Mouse (Mus musculus): ENCODE measurements around the gene Dscam.

Dscam gene

GRCm38 (mm10) chr16:96767985-96768384 is 402.6 kb downstream of the Dscam start:
- no peak for DNase-seq (ENCODE audit: low read depth, low spot score)

- no peak for DNase-seq (ENCODE audit: low read depth, low spot score)
Observed at GRCm38 (mm10) chr16:96767508-96767907, 403.0 kb downstream of the Dscam start.

- peak; percentile 45 for DNase-seq (ENCODE audit: low read depth, low spot score)
Observed at GRCm38 (mm10) chr16:96761225-96761624, 409.3 kb downstream of the Dscam start.

GRCm38 (mm10) chr16:96759081-96759603 is 411.4 kb downstream of the Dscam start:
- no peak for DNase-seq (ENCODE audit: low read depth, low spot score)

- DNase-seq (ENCODE audit: low read depth, low spot score) = no peak
Observed at GRCm38 (mm10) chr16:96758381-96758780, 412.2 kb downstream of the Dscam start.

GRCm38 (mm10) chr16:96757588-96758313 is 412.8 kb downstream of the Dscam start:
- peak; percentile 30 for DNase-seq (ENCODE audit: low read depth, low spot score)

GRCm38 (mm10) chr16:96756994-96757393 is 413.6 kb downstream of the Dscam start:
- DNase-seq (ENCODE audit: low read depth, low spot score) = peak; percentile 28

GRCm38 (mm10) chr16:96754971-96755504 is 415.5 kb downstream of the Dscam start:
- no peak for DNase-seq (ENCODE audit: low read depth, low spot score)

GRCm38 (mm10) chr16:96754381-96754780 is 416.2 kb downstream of the Dscam start:
- DNase-seq (ENCODE audit: low read depth, low spot score) = no peak

GRCm38 (mm10) chr16:96753781-96754173 is 416.8 kb downstream of the Dscam start:
- DNase-seq (ENCODE audit: low read depth, low spot score) = no peak

GRCm38 (mm10) chr16:96753164-96753780 is 417.3 kb downstream of the Dscam start:
- no peak for DNase-seq (ENCODE audit: low read depth, low spot score)

- no peak for DNase-seq (ENCODE audit: low read depth, low spot score)
Observed at GRCm38 (mm10) chr16:96742475-96743255, 427.9 kb downstream of the Dscam start.

GRCm38 (mm10) chr16:96741336-96741735 is 429.2 kb downstream of the Dscam start:
- DNase-seq (ENCODE audit: low read depth, low spot score) = no peak

- DNase-seq (ENCODE audit: low read depth, low spot score) = no peak
Observed at GRCm38 (mm10) chr16:96740073-96741055, 430.2 kb downstream of the Dscam start.

GRCm38 (mm10) chr16:96736501-96736900 is 434.1 kb downstream of the Dscam start:
- no peak for DNase-seq (ENCODE audit: low read depth, low spot score)

GRCm38 (mm10) chr16:96730881-96731280 is 439.7 kb downstream of the Dscam start:
- no peak for DNase-seq (ENCODE audit: low read depth, low spot score)

- DNase-seq (ENCODE audit: low read depth, low spot score) = peak; percentile 36
Observed at GRCm38 (mm10) chr16:96727836-96728774, 442.4 kb downstream of the Dscam start.

- no peak for DNase-seq (ENCODE audit: low read depth, low spot score)
Observed at GRCm38 (mm10) chr16:96725071-96725724, 445.4 kb downstream of the Dscam start.

- no peak for DNase-seq (ENCODE audit: low read depth, low spot score)
Observed at GRCm38 (mm10) chr16:96724591-96724990, 446.0 kb downstream of the Dscam start.

Data from mesoderm, embryonic 11.5 days (tissue).